Mouse (Mus musculus) ES-Bruce4 (cell line): ENCODE measurements around the gene Tatdn3. TPM values are rescaled to one million over a fixed set of nuclear protein-coding genes. Genes with fewer than 3 reads are reported as not detected.
A peak's percentile ranks its signal among the peaks of the same experiment; 100 is the strongest.

Experiments
- H3K27ac ChIP-seq: 2 replicates; pipeline ENCODE4 v1.5.1; 2012; ENCODE audit warnings: low read length, inconsistent platforms; ENCODE audit not compliant: insufficient read depth
- H3K27me3 ChIP-seq: 2 replicates; pipeline ENCODE4 v1.6.1; 2012; ENCODE audit warnings: mild to moderate bottlenecking, low read length, inconsistent platforms; ENCODE audit not compliant: control insufficient read depth, poor library complexity, insufficient read depth, severe bottlenecking
- H3K36me3 ChIP-seq: 2 replicates; pipeline ENCODE4 v1.6.1; 2012; ENCODE audit warnings: inconsistent platforms, mild to moderate bottlenecking, low read length, moderate library complexity; ENCODE audit not compliant: control insufficient read depth, poor library complexity, insufficient read depth, severe bottlenecking
- H3K4me1 ChIP-seq: one replicate; pipeline ENCODE4 v1.8.1; 2011; ENCODE audit warnings: low read length; ENCODE audit not compliant: control insufficient read depth, insufficient read depth
- H3K4me3 ChIP-seq: 2 replicates; pipeline ENCODE4 v1.5.1; 2011; ENCODE audit warnings: low read depth, mild to moderate bottlenecking, low read length
- H3K9ac ChIP-seq: 2 replicates; pipeline ENCODE4 v1.6.1; 2012; ENCODE audit warnings: low read depth, mild to moderate bottlenecking, inconsistent platforms; ENCODE audit not compliant: poor library complexity, severe bottlenecking
- H3K9me3 ChIP-seq: replicated peaks from 2 replicates; pipeline ENCODE4 v1.6.1; 2012; ENCODE audit warnings: mild to moderate bottlenecking, low read length, inconsistent platforms; ENCODE audit not compliant: control insufficient read depth, poor library complexity, insufficient read depth, severe bottlenecking
- CTCF ChIP-seq: IDR thresholded peaks from one replicate; pipeline ENCODE4 v1.8.1; 2011; ENCODE audit warnings: low read depth, low read length
- EP300 ChIP-seq: IDR thresholded peaks from 2 replicates; pipeline ENCODE4 v1.6.1; 2011; ENCODE audit warnings: low read depth, low read length; ENCODE audit not compliant: insufficient read depth
- POLR2A ChIP-seq: IDR thresholded peaks from one replicate; pipeline ENCODE4 v1.8.1; 2011; ENCODE audit warnings: low read length; ENCODE audit not compliant: insufficient read depth
- polyA plus RNA-seq: library from polyadenylated mRNA; stranded (reverse); fragments of >200 nt; gene quantifications from 2 replicates; pipeline ENCODE4 v1.2.4, GENCODE M21; 2011; ENCODE audit warnings: low read depth; ENCODE audit not compliant: missing spikeins, insufficient read depth, insufficient read length

Tatdn3 gene
- polyA plus RNA-seq, 1 experiment: 12.0 TPM

- H3K27me3 ChIP-seq: no peaks in the 10 kb centered on the region
- no peak overlapping the region for H3K9ac ChIP-seq
- peaks cover 71% of the 10 kb centered on the region for H3K36me3 ChIP-seq
- H3K4me3 ChIP-seq: no peak overlapping the region
- no peak overlapping the region for H3K27ac ChIP-seq
- H3K9me3 ChIP-seq: no peaks in the 10 kb centered on the region
- TF ChIP-seq POLR2A (no peak), CTCF (no peak), EP300 (no peak)
- H3K4me1 ChIP-seq: peaks cover 2% of the 10 kb centered on the region
Observed at GRCm38 (mm10) chr1:191072329-191072913, 9.7 kb upstream of the Tatdn3 start.

DNA sequence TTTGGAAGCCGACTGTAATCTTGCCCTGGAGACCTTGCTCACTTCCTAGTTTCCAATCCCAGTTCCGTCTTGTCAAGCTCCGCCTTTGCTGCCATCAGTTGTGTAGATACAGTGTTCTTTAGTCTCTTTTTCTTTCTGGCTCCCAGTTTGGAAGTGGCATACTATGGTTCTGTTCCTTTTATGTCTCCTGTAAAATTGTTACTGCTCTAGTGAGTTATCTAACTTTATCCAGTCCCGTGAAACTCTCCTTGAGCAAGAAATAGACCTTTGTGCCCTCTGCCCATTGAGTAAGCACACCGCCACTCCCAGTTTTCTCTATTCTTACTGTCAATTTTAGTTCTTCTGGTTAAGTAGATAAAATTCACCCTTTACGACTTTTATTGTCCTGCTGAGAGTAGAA lies 8.9 kb upstream of the Tatdn3 start:
- no peak overlapping the region for H3K9ac ChIP-seq
- no peak overlapping the region for H3K4me3 ChIP-seq
- TF ChIP-seq POLR2A (no peak), EP300 (no peak), CTCF (no peak)
- no peaks in the 10 kb centered on the region for H3K27me3 ChIP-seq
- H3K4me1 ChIP-seq: peaks cover 2% of the 10 kb centered on the region
- H3K27ac ChIP-seq: no peak overlapping the region
- H3K36me3 ChIP-seq: peaks cover 64% of the 10 kb centered on the region
- no peaks in the 10 kb centered on the region for H3K9me3 ChIP-seq

GRCm38 (mm10) chr1:191070259-191070658 lies 7.5 kb upstream of the Tatdn3 start:
- no peak overlapping the region for H3K4me3 ChIP-seq
- no peak for TF ChIP-seq EP300
- no peak for TF ChIP-seq POLR2A
- no peak for TF ChIP-seq CTCF

DNA sequence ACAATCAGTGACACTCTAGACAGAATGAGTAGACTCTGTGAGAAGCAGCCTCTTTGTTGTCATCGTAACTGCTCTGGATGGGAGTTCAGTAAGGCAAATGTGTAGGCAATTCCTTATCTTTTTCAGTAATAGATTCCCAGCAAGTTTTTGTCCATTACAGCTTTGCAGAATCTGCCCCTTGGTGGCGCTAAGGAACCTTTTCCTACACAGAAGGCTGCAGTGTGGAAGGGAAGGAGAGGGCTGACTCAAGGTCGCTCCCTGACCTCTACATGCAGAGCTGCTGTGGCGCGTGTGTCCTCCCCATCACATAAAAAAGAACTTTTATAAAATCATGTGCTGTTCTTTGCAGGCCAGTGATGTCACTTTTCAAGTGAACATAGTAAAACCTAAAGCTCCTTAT lies 5.6 kb upstream of the Tatdn3 start:
- no peaks in the 10 kb centered on the region for H3K27me3 ChIP-seq
- peaks cover 50% of the 10 kb centered on the region for H3K36me3 ChIP-seq
- TF ChIP-seq CTCF (peak; percentile 32), EP300 (no peak)
- H3K27ac ChIP-seq: no peak overlapping the region
- H3K9ac ChIP-seq: no peak overlapping the region
- no peak overlapping the region for H3K4me3 ChIP-seq
- H3K9me3 ChIP-seq: no peaks in the 10 kb centered on the region
- H3K4me1 ChIP-seq: peaks cover 2% of the 10 kb centered on the region

More at GRCm38 (mm10) chr1:191070259-191070658, 7.5 kb upstream of the Tatdn3 start:
- Histone ChIP-seq H3K27me3 (no peaks in the 10 kb centered on the region), H3K4me1 (peaks cover 2% of the 10 kb centered on the region), H3K9ac (no peak overlapping the region), H3K9me3 (no peaks in the 10 kb centered on the region), H3K36me3 (peaks cover 63% of the 10 kb centered on the region), H3K27ac (no peak overlapping the region)

DNA sequence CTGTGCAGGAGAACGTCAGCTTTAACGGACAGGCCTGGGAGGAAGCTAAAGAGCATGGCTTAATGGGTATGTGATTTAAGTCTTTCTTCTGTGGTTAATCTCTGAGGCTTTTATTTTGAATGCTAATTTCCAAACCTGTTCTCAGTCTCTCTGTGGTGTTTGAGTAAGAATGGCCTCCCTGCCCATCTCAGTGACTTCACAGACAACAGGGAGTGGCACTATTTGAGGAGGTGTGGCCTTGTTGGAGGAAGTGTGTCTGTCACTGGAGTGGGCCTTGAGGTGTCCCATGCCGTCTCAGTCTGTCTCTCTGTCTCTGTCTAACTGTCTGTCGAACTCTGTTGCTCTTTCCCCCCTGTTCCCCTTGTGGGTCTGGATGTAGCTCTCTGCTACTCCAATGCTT lies 2.5 kb upstream of the Tatdn3 start:
- no peak overlapping the region for H3K4me3 ChIP-seq
- no peak overlapping the region for H3K27ac ChIP-seq
- H3K36me3 ChIP-seq: peaks cover 22% of the 10 kb centered on the region
- H3K4me1 ChIP-seq: peaks cover 2% of the 10 kb centered on the region
- no peak overlapping the region for H3K9ac ChIP-seq
- H3K27me3 ChIP-seq: no peaks in the 10 kb centered on the region
- no peaks in the 10 kb centered on the region for H3K9me3 ChIP-seq
- no peak for TF ChIP-seq POLR2A
- TF ChIP-seq CTCF: no peak
- TF ChIP-seq EP300: no peak

DNA sequence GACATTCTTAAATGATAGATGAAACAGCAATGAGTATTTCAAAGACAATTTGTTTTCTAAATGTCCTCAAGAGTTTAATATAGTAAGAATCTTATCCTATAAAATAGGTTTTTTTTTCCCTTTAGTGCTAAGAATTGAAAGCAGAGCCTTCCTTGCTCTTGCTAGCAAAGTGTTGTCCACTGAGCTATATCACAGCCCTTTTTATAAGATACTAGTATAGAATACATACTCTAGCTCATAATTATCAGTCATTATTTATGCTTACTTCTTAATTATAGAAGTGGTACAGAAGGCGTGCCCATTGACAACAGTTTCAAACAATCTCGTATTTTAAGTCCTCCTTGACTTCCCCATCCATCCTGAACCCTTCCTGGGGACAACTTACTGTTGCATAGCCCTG lies 1.8 kb upstream of the Tatdn3 start:
- H3K4me1 ChIP-seq: peaks cover 2% of the 10 kb centered on the region
- H3K27ac ChIP-seq: no peak overlapping the region
- H3K9ac ChIP-seq: no peak overlapping the region
- TF ChIP-seq CTCF: no peak
- no peak for TF ChIP-seq POLR2A
- no peak for TF ChIP-seq EP300
- H3K9me3 ChIP-seq: no peaks in the 10 kb centered on the region
- peaks cover 16% of the 10 kb centered on the region for H3K36me3 ChIP-seq
- H3K27me3 ChIP-seq: no peaks in the 10 kb centered on the region
- H3K4me3 ChIP-seq: no peak overlapping the region
